Mouse (Mus musculus) erythroblast, embryonic 14.5 days (primary cell): ENCODE results near the gene Arrb2.

Source experiments
- GATA1 ChIP-seq: IDR thresholded peaks from 2 replicates; pipeline ENCODE4 v1.6.1; 2012; ENCODE audit warnings: low read length, inconsistent platforms, mixed read lengths
- TAL1 ChIP-seq: IDR thresholded peaks from 3 replicates; pipeline ENCODE4 v1.6.1; 2012; ENCODE audit warnings: low read length, inconsistent platforms, mixed read lengths

DNA sequence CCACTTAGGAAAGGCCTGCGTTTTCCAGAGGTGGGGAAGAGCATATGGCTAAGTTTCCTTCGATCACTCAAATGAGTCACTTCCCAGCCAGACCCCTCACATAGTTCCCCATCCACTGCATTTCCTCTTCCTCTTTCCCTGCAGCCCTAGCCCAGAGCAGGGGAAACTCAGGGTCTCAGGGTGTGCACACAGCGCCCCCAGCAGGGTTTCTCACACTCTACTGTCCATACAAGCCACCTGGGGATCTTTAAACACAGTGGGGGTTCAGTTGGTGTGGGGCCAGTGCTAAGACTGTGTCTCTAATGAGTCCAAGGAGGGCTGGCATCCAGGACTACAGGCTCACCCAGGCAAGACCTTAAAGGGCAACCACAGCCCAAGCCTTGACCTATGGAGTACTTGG lies 14.3 kb downstream of the Arrb2 start:
- TF ChIP-seq GATA1 (no peak), TAL1 (no peak)
